In the genomic region with DNA sequence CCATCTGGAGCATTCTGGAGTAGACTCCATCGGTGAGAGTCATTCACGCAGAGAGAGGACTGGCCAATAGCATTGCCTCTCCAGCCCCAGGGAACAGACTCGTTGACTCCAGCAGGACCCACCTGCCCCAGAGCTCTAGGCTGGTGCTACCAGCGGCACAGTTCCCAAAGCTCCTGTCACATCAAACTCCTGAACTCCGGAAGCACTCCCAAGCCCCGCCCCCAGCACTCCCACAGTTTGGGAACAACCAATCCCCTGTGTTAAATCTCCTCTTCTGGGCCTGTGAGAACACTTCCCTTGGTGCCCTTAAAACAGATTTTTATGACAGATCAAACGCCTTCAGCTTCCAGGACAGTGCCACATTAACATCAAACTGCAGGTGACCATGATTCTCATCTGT, we compare ENCODE assay signal across 17 mouse cellular contexts.
"Had no signal": no experiment of that assay in that cellular context is flagged by ENCODE, and none has a peak within 500 bp of the region (broad histone marks: within the 10 kb centered on the region; RNA-seq: fewer than 3 reads in every experiment).

No protein-coding gene starts in this region.

- H3K4me2 ChIP-seq: liver, embryonic 12.5 days; lung, embryonic 14.5 days; midbrain, embryonic 12.5 days; neural tube, embryonic 13.5 days had no signal

- H3K27ac ChIP-seq: liver, embryonic 12.5 days; liver, embryonic 14.5 days; midbrain, embryonic 10.5 days; midbrain, embryonic 12.5 days; neural tube, embryonic 13.5 days had no signal

- H3K4me3 ChIP-seq: liver, embryonic 12.5 days; midbrain, embryonic 10.5 days; midbrain, embryonic 12.5 days; myocyte; neural tube, embryonic 13.5 days had no signal

- H3K4me1 ChIP-seq: liver, embryonic 12.5 days had no signal

- DNase-seq: lung, adult 18-20 months; lung, embryonic 14.5 days; lung, postnatal 10 days; lung, postnatal 4 days; midbrain, embryonic 14.5 days; right cerebral cortex, adult 18-20 months; right cerebral cortex, postnatal 25 days; thymus, adult 18-20 months; thymus, postnatal 14 days; thymus, postnatal 36 days had no signal

- H3K9ac ChIP-seq: liver, embryonic 12.5 days; liver, embryonic 14.5 days; lung, embryonic 14.5 days; midbrain, embryonic 12.5 days; neural tube, embryonic 13.5 days had no signal

- ATAC-seq: liver, embryonic 12.5 days; midbrain, embryonic 16.5 days had no signal

- H3K27me3 ChIP-seq: liver, embryonic 12.5 days; midbrain, embryonic 12.5 days; neural tube, embryonic 13.5 days had no signal

- H3K9me3 ChIP-seq: liver, embryonic 12.5 days; midbrain, embryonic 10.5 days; midbrain, embryonic 12.5 days; neural tube, embryonic 13.5 days had no signal

- H3K36me3 ChIP-seq: liver, embryonic 12.5 days; midbrain, embryonic 10.5 days; midbrain, embryonic 12.5 days; neural tube, embryonic 13.5 days had no signal
